Mouse (Mus musculus) forelimb bud, embryonic 11.5 days (tissue): ENCODE data around the gene Prss48.

Source experiments
- DNase-seq: peaks from one replicate; pipeline ENCODE4 v3.0.0-alpha.2; 2012; ENCODE audit warnings: low read depth, low spot score

Prss48 gene

DNA sequence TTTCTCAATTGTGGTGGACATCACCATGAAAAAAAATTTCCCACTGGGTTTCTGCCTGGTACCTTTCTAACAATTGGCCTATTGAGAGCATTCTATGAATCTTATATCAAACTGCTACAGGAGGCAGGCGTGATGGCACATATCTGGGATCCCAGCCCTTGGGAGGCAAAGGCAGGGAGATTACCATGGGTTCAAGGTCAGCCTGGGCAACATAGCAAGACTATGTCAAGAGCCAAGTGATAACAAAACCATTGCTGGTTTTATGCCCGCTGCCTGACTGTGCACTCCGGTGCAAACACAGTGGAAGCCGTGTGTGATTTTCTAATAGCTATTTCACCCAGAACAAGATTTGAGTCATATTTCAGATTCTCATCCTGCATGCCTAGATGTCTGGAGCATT is 51.4 kb downstream of the Prss48 start:
- no peak for DNase-seq
